Mouse (Mus musculus) forebrain, postnatal 0 days (tissue): ENCODE results near the gene Prpf4. TPM values are rescaled to one million over a fixed set of nuclear protein-coding genes. Genes with fewer than 3 reads are reported as not detected.

Experiments used
- ATAC-seq: fragments of 200-750 bp; cut with Nextera tagmentation; 2 replicates; pipeline ENCODE4 v1.8.0; 2017; ENCODE audit warnings: mild to moderate bottlenecking, moderate library complexity
- DNase-seq: peaks from one replicate; pipeline ENCODE4 v3.0.0-alpha.2; 2015
- H3K27ac ChIP-seq: fragments of 300-500 bp; sonication (generic); 2 replicates; pipeline ENCODE4 v1.5.1; 2014; ENCODE audit warnings: low read depth, mild to moderate bottlenecking, antibody characterized with exemption, low read length, moderate library complexity, mixed read lengths
- H3K27me3 ChIP-seq: fragments of 300-500 bp; sonication (generic); 2 replicates; pipeline ENCODE4 v1.6.1; 2014; ENCODE audit warnings: mild to moderate bottlenecking, low read length, mixed read lengths; ENCODE audit not compliant: insufficient read depth
- H3K36me3 ChIP-seq: fragments of 300-500 bp; sonication (generic); 2 replicates; pipeline ENCODE4 v1.6.1; 2014; ENCODE audit warnings: mild to moderate bottlenecking, moderate library complexity; ENCODE audit not compliant: insufficient read depth
- H3K4me1 ChIP-seq: fragments of 300-500 bp; sonication (generic); 2 replicates; pipeline ENCODE4 v1.6.1; 2014; ENCODE audit warnings: antibody characterized with exemption; ENCODE audit not compliant: insufficient read depth
- H3K4me2 ChIP-seq: fragments of 300-500 bp; sonication (generic); 2 replicates; pipeline ENCODE4 v1.6.1; 2014; ENCODE audit warnings: low read depth, mild to moderate bottlenecking, moderate library complexity
- H3K4me3 ChIP-seq: fragments of 300-500 bp; sonication (generic); 2 replicates; pipeline ENCODE4 v1.5.1; 2014; ENCODE audit warnings: low read depth, low read length, mixed read lengths
- H3K9ac ChIP-seq: fragments of 300-500 bp; sonication (generic); 2 replicates; pipeline ENCODE4 v1.6.1; 2014; ENCODE audit warnings: mild to moderate bottlenecking
- H3K9me3 ChIP-seq: fragments of 300-500 bp; sonication (generic); 2 replicates; pipeline ENCODE4 v1.6.1; 2016; ENCODE audit warnings: low read length
- CTCF ChIP-seq: sonication (generic); IDR thresholded peaks from 2 replicates; pipeline ENCODE4 v1.5.1; 2016; ENCODE audit warnings: antibody characterized with exemption, control low read depth, low read depth
- WGBS: fragments of 180-500 bp; shearing (Covaris S2); extraction: QIAGEN DNeasy Blood & Tissue Kit; methylation state at CpG from one replicate; pipeline ENCODE4 v1.1.7; 2014; 5-methylcytosine and 5-hydroxymethylcytosine counted together
- polyA plus RNA-seq: library from polyadenylated mRNA; unstranded; fragments of >200 nt; fragmentation: Nextera tagmentation; extraction: Ambion mirVana; gene quantifications from 2 replicates; pipeline ENCODE4 v1.2.1, GENCODE M21; 2015
- total RNA-seq: library from RNA; depleted of rRNA; stranded (reverse); fragments of >200 nt; gene quantifications from 2 replicates; pipeline ENCODE4 v1.2.3, GENCODE M21; 2014

Gene Prpf4
- total and polyA plus RNA-seq, 2 experiments from 2014 or later = 13.3 to 20.2 TPM

GRCm38 (mm10) chr4:62407730-62408582 lies 641 bp upstream of the Prpf4 start:
- peak overlapping the region; percentile 76 for H3K27ac ChIP-seq
- H3K4me1 ChIP-seq = peaks cover 8% of the 10 kb centered on the region; the same call in 1 of the 2 replicates
- under 1% methylated on average over 35 of the region's 35 CpGs for WGBS
- peak overlapping the region; percentile 47 for H3K4me2 ChIP-seq
- peaks cover 16% of the 10 kb centered on the region for H3K36me3 ChIP-seq
- ATAC-seq (peak; percentile 34), DNase-seq (peak; percentile 77)
- no peaks in the 10 kb centered on the region for H3K9me3 ChIP-seq
- no peaks in the 10 kb centered on the region for H3K27me3 ChIP-seq
- H3K9ac ChIP-seq = peak overlapping the region; percentile 63
- TF ChIP-seq CTCF = peak; percentile 67
- H3K4me3 ChIP-seq = peak overlapping the region; percentile 61

- peak overlapping the region; percentile 61 for H3K4me3 ChIP-seq
- peak overlapping the region; percentile 75 for H3K9ac ChIP-seq
- TF ChIP-seq CTCF = no peak
- DNase-seq (no peak), ATAC-seq (no peak)
- WGBS = 34% methylated on average over 6 of the region's 6 CpGs
- no peaks in the 10 kb centered on the region for H3K9me3 ChIP-seq
- H3K4me1 ChIP-seq = peaks cover 8% of the 10 kb centered on the region; the same call in 1 of the 2 replicates
- H3K36me3 ChIP-seq = peaks cover 27% of the 10 kb centered on the region
- peak overlapping the region; percentile 68 for H3K4me2 ChIP-seq
- no peaks in the 10 kb centered on the region for H3K27me3 ChIP-seq
- no peak overlapping the region for H3K27ac ChIP-seq
Measured at GRCm38 (mm10) chr4:62409615-62410014, 1.0 kb downstream of the Prpf4 start.

GRCm38 (mm10) chr4:62410325-62410724 lies 1.7 kb downstream of the Prpf4 start:
- Histone ChIP-seq H3K4me1 (peaks cover 8% of the 10 kb centered on the region; the same call in 1 of the 2 replicates), H3K4me3 (no peak overlapping the region), H3K9me3 (no peaks in the 10 kb centered on the region), H3K9ac (0 out of 2 replicates have a peak overlapping the region, but pooled peaks have one; percentile 10), H3K27me3 (no peaks in the 10 kb centered on the region), H3K36me3 (peaks cover 34% of the 10 kb centered on the region), H3K27ac (no peak overlapping the region), H3K4me2 (no peak overlapping the region)
- no peak for TF ChIP-seq CTCF
- ATAC-seq = no peak
- DNase-seq = no peak
- 90% methylated on average over 2 of the region's 2 CpGs for WGBS

- no peak overlapping the region for H3K9ac ChIP-seq
- no peaks in the 10 kb centered on the region for H3K9me3 ChIP-seq
- WGBS = 91% methylated on average over 10 of the region's 10 CpGs
- no peaks in the 10 kb centered on the region for H3K27me3 ChIP-seq
- no peak overlapping the region for H3K4me3 ChIP-seq
- DNase-seq = no peak
- no peak overlapping the region for H3K4me2 ChIP-seq
- no peak for TF ChIP-seq CTCF
- ATAC-seq = no peak
- H3K36me3 ChIP-seq = peaks cover 47% of the 10 kb centered on the region
- no peak overlapping the region for H3K27ac ChIP-seq
- H3K4me1 ChIP-seq = peaks cover 8% of the 10 kb centered on the region; the same call in 1 of the 2 replicates
Measured at GRCm38 (mm10) chr4:62411606-62412005, 3.0 kb downstream of the Prpf4 start.

- H3K9me3 ChIP-seq = no peaks in the 10 kb centered on the region
- DNase-seq (peak; percentile 41), ATAC-seq (peak; percentile 83)
- no peak overlapping the region for H3K4me3 ChIP-seq
- peaks cover 94% of the 10 kb centered on the region for H3K36me3 ChIP-seq
- no peaks in the 10 kb centered on the region for H3K27me3 ChIP-seq
- H3K27ac ChIP-seq = no peak overlapping the region
- WGBS = 46% methylated on average over 8 of the region's 8 CpGs
- no peak for TF ChIP-seq CTCF
- no peak overlapping the region for H3K9ac ChIP-seq
- H3K4me1 ChIP-seq = no peaks in the 10 kb centered on the region
- H3K4me2 ChIP-seq = no peak overlapping the region
Measured at GRCm38 (mm10) chr4:62418448-62418847, 9.9 kb downstream of the Prpf4 start.

- no peak overlapping the region for H3K4me3 ChIP-seq
- no peaks in the 10 kb centered on the region for H3K27me3 ChIP-seq
- TF ChIP-seq CTCF = no peak
- no peak overlapping the region for H3K9ac ChIP-seq
- H3K36me3 ChIP-seq = peaks cover 97% of the 10 kb centered on the region
- 91% methylated on average over 6 of the region's 6 CpGs for WGBS
- H3K9me3 ChIP-seq = no peaks in the 10 kb centered on the region
- H3K4me2 ChIP-seq = no peak overlapping the region
- DNase-seq (no peak), ATAC-seq (no peak)
- H3K4me1 ChIP-seq = no peaks in the 10 kb centered on the region
- H3K27ac ChIP-seq = no peak overlapping the region
Measured at GRCm38 (mm10) chr4:62419091-62419490, 10.5 kb downstream of the Prpf4 start.

GRCm38 (mm10) chr4:62425891-62426290 lies 17.3 kb downstream of the Prpf4 start:
- Histone ChIP-seq H3K9me3 (no peaks in the 10 kb centered on the region), H3K36me3 (peaks cover 49% of the 10 kb centered on the region)

More at GRCm38 (mm10) chr4:62425891-62426290, 17.3 kb downstream of the Prpf4 start:
- ATAC-seq (no peak), DNase-seq (no peak)
- Histone ChIP-seq H3K27me3 (no peaks in the 10 kb centered on the region), H3K27ac (no peak overlapping the region), H3K4me2 (no peak overlapping the region), H3K4me3 (no peak overlapping the region), H3K4me1 (no peaks in the 10 kb centered on the region), H3K9ac (no peak overlapping the region)
- WGBS = 93% methylated on average over 4 of the region's 4 CpGs
- no peak for TF ChIP-seq CTCF
